Mouse (Mus musculus): ENCODE results near the gene Zscan20. TPM values are rescaled to one million over a fixed set of nuclear protein-coding genes. Genes with fewer than 3 reads are reported as not detected.
A peak's percentile ranks its signal among the peaks of the same experiment; 100 is the strongest.

The Zscan20 gene
- polyA plus RNA-seq, 1 experiment = 4.1 TPM

DNA sequence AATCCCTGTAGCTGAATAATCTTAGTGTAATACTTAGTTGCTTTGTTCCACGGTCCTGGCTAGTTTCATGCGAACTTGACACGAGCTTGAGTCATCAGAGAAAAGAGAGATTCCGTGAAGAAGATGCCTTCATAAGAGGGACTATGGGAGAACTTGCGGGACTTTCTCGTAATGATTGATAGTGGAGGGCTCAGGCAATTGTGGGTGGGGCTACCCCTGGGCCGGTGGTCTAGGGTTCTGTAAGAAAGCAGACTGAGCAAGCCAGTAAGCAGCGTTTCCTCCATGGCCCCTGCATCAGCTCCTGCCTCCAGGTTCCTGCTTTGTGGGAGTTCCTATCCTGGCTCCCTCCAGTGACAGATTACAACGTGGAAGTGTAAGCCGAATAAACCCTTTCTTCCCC lies 808 bp upstream of the Zscan20 start:
- Histone ChIP-seq H3K79me2 (ENCODE audit: control insufficient read depth, insufficient read depth) (no peaks in the 10 kb centered on the region), H3K79me3 (ENCODE audit: low read depth) (peaks cover 1% of the 10 kb centered on the region), H3K4me3 (ENCODE audit: insufficient read depth, poor library complexity, severe bottlenecking) (no peak overlapping the region), H3K36me3 (ENCODE audit: control insufficient read depth, insufficient read depth) (no peaks in the 10 kb centered on the region), H3K27me3 (ENCODE audit: control insufficient read depth, insufficient read depth, insufficient read length) (no peaks in the 10 kb centered on the region), H3ac (ENCODE audit: control insufficient read depth, insufficient read length, low read depth) (no peak overlapping the region)
- no peak for TF ChIP-seq MAX (IDR thresholded peaks at IDR 0.05)
- TF ChIP-seq MYOD1 (IDR thresholded peaks at IDR 0.05; ENCODE audit: control insufficient read depth, insufficient read length, low read depth) = no peak

DNA sequence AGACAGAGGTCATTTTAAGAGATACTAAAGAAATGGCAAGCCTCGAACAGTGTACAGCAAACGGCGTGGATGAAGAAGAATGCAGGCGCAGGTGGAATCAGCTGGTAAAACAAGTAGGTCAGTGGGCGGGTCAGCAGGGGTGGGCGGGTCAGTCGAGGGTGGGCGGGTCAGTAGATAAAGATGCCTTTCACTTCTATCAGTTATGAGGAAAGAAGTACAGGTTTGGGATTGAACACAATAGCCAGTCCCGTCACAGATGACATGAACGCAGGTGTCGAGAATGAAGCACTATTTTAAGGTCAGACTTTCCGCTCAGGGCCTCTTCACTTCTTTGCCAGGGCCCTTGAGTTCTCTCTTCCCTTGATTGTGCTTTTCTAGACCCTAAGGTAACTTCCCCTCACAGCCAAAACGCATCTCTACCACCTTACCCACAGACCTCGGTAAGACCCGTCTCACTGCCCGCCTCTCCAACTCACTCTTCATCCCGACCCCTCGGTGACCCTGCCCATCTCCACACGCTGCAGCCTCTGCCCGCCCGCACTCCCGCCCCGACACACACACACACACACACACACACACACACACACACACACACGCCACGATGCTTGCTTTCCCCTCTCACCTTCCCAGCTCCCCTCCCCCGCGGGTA lies 498 bp downstream of the Zscan20 start:
- Histone ChIP-seq H3K79me2 (ENCODE audit: control insufficient read depth, insufficient read depth) (no peaks in the 10 kb centered on the region), H3K36me3 (ENCODE audit: control insufficient read depth, insufficient read depth) (no peaks in the 10 kb centered on the region), H3ac (ENCODE audit: control insufficient read depth, insufficient read length, low read depth) (peak overlapping the region; percentile 74), H3K27me3 (ENCODE audit: control insufficient read depth, insufficient read depth, insufficient read length) (no peaks in the 10 kb centered on the region), H3K4me3 (ENCODE audit: insufficient read depth, poor library complexity, severe bottlenecking) (peak overlapping the region; percentile 51), H3K79me3 (ENCODE audit: low read depth) (peaks cover 1% of the 10 kb centered on the region)
- TF ChIP-seq MYOG (IDR thresholded peaks at IDR 0.05; ENCODE audit: control insufficient read depth, extremely low read depth, insufficient read length) = no peak
- no peak for TF ChIP-seq CEBPB (IDR thresholded peaks at IDR 0.05; ENCODE audit: low read depth)
- no peak for TF ChIP-seq USF1 (IDR thresholded peaks at IDR 0.05; ENCODE audit: low read depth)
- TF ChIP-seq MYOD1 (IDR thresholded peaks at IDR 0.05; ENCODE audit: control insufficient read depth, insufficient read length, low read depth) = no peak
- no peak for TF ChIP-seq FOSL1 (IDR thresholded peaks at IDR 0.05; ENCODE audit: insufficient read depth, low read length, poor library complexity, severe bottlenecking)
- TF ChIP-seq MAX (IDR thresholded peaks at IDR 0.05) = no peak
- no peak for TF ChIP-seq CTCF (IDR thresholded peaks at IDR 0.05; ENCODE audit: control insufficient read depth, insufficient read depth, insufficient read length)

DNA sequence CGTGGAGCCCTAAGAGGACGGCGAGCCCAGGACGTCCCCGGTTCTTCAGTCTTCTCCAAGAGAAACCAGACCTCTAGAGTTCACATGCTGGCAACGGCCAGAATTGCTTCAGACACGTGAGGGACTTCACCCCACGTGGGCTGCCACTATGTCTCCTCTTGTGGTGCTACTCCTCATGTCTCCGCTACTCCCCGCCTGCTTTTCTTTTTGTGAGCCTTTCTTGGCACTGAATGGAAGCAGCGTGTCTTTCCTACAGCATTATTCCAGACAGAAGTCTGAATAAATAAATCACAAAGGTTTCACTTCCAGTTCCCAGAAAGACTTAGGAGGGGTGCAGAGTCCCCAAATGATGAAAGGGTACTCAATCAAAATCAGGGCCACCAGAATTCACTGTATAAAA lies 2.2 kb downstream of the Zscan20 start:
- H3K79me3 ChIP-seq (ENCODE audit: low read depth) = peaks cover 1% of the 10 kb centered on the region
- H3K36me3 ChIP-seq (ENCODE audit: control insufficient read depth, insufficient read depth) = peaks cover 8% of the 10 kb centered on the region
- H3ac ChIP-seq (ENCODE audit: control insufficient read depth, insufficient read length, low read depth) = no peak overlapping the region
- no peak for TF ChIP-seq MYOD1 (IDR thresholded peaks at IDR 0.05; ENCODE audit: control insufficient read depth, insufficient read length, low read depth)
- no peak for TF ChIP-seq MAX (IDR thresholded peaks at IDR 0.05)
- TF ChIP-seq FOSL1 (IDR thresholded peaks at IDR 0.05; ENCODE audit: insufficient read depth, low read length, poor library complexity, severe bottlenecking) = no peak
- no peak for TF ChIP-seq USF1 (IDR thresholded peaks at IDR 0.05; ENCODE audit: low read depth)
- TF ChIP-seq MYOG (IDR thresholded peaks at IDR 0.05; ENCODE audit: control insufficient read depth, extremely low read depth, insufficient read length) = no peak
- no peak for TF ChIP-seq CTCF (IDR thresholded peaks at IDR 0.05; ENCODE audit: control insufficient read depth, insufficient read depth, insufficient read length)
- no peak for TF ChIP-seq CEBPB (IDR thresholded peaks at IDR 0.05; ENCODE audit: low read depth)
- no peaks in the 10 kb centered on the region for H3K79me2 ChIP-seq (ENCODE audit: control insufficient read depth, insufficient read depth)
- no peak overlapping the region for H3K4me3 ChIP-seq (ENCODE audit: insufficient read depth, poor library complexity, severe bottlenecking)
- H3K27me3 ChIP-seq (ENCODE audit: control insufficient read depth, insufficient read depth, insufficient read length) = no peaks in the 10 kb centered on the region

DNA sequence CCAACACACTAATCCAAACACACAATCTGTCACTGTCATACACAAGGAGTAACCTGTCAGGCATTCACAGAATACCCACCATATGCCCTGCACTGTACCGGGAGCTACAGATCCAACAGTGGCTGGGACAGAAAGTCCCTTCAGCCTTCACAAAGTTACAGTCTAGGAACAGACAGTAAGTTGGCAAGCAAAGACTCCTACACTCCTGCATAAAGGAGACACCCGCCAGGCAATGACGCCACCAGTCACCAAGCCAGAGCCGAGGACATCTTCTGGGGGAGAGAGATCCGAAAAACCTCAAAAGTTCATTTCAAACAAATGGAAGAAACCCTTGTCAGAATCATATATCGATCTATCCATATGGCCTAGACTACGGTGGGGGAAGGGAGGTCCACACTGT lies 3.3 kb downstream of the Zscan20 start:
- no peak overlapping the region for H3ac ChIP-seq (ENCODE audit: control insufficient read depth, insufficient read length, low read depth)
- no peaks in the 10 kb centered on the region for H3K79me2 ChIP-seq (ENCODE audit: control insufficient read depth, insufficient read depth)
- TF ChIP-seq MYOG (IDR thresholded peaks at IDR 0.05; ENCODE audit: control insufficient read depth, extremely low read depth, insufficient read length) (no peak), MYOD1 (IDR thresholded peaks at IDR 0.05; ENCODE audit: control insufficient read depth, insufficient read length, low read depth) (no peak), MAX (IDR thresholded peaks at IDR 0.05) (no peak), FOSL1 (IDR thresholded peaks at IDR 0.05; ENCODE audit: insufficient read depth, low read length, poor library complexity, severe bottlenecking) (no peak), USF1 (IDR thresholded peaks at IDR 0.05; ENCODE audit: low read depth) (no peak), CTCF (IDR thresholded peaks at IDR 0.05; ENCODE audit: control insufficient read depth, insufficient read depth, insufficient read length) (no peak), CEBPB (IDR thresholded peaks at IDR 0.05; ENCODE audit: low read depth) (no peak)
- H3K79me3 ChIP-seq (ENCODE audit: low read depth) = peaks cover 1% of the 10 kb centered on the region
- H3K27me3 ChIP-seq (ENCODE audit: control insufficient read depth, insufficient read depth, insufficient read length) = no peaks in the 10 kb centered on the region
- H3K36me3 ChIP-seq (ENCODE audit: control insufficient read depth, insufficient read depth) = peaks cover 8% of the 10 kb centered on the region
- no peak overlapping the region for H3K4me3 ChIP-seq (ENCODE audit: insufficient read depth, poor library complexity, severe bottlenecking)

DNA sequence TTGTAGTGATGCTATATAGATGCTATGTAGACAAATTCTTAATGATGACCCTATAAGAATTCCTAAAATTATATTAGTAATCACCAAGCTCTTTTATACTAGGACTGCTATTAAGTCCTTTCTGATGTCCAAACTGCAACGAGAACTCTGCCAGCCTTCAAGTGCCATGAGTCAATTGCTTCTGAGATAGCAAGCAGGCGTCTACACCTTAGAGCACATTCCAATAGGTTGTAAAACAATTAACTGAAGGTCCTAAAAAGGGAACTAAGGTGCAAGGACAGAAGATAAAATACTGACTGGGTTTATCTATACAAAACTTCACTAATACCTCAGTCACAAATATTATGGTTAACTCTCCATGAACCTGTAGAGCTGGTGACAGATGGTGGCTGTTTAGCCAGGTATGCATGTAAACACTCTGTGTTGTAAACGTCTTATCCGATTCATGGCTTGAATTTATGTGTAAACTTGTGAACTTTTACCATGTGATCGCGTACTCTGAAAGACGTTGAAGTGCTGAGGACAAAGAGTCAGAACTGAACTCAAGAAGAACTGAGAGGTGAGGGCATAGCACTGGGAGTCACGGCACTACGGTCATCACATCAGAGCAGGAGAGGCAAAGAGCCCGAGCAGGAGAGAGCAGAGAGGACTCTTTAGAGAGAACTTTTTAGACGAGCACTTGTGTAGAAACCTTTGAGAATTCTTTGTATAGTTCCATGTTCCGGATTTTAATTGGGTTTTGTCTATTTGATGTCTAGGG lies 11.9 kb downstream of the Zscan20 start:
- Histone ChIP-seq H3K79me3 (ENCODE audit: low read depth) (peaks cover 1% of the 10 kb centered on the region), H3K36me3 (ENCODE audit: control insufficient read depth, insufficient read depth) (no peaks in the 10 kb centered on the region), H3ac (ENCODE audit: control insufficient read depth, insufficient read length, low read depth) (no peak overlapping the region), H3K27me3 (ENCODE audit: control insufficient read depth, insufficient read depth, insufficient read length) (no peaks in the 10 kb centered on the region), H3K79me2 (ENCODE audit: control insufficient read depth, insufficient read depth) (no peaks in the 10 kb centered on the region), H3K4me3 (ENCODE audit: insufficient read depth, poor library complexity, severe bottlenecking) (no peak overlapping the region)
- no peak for TF ChIP-seq USF1 (IDR thresholded peaks at IDR 0.05; ENCODE audit: low read depth)
- no peak for TF ChIP-seq MAX (IDR thresholded peaks at IDR 0.05)
- TF ChIP-seq MYOD1 (IDR thresholded peaks at IDR 0.05; ENCODE audit: control insufficient read depth, insufficient read length, low read depth) = no peak
- no peak for TF ChIP-seq MYOG (IDR thresholded peaks at IDR 0.05; ENCODE audit: control insufficient read depth, extremely low read depth, insufficient read length)
- no peak for TF ChIP-seq CEBPB (IDR thresholded peaks at IDR 0.05; ENCODE audit: low read depth)
- TF ChIP-seq CTCF (IDR thresholded peaks at IDR 0.05; ENCODE audit: control insufficient read depth, insufficient read depth, insufficient read length) = no peak
- no peak for TF ChIP-seq FOSL1 (IDR thresholded peaks at IDR 0.05; ENCODE audit: insufficient read depth, low read length, poor library complexity, severe bottlenecking)
